Mouse (Mus musculus) cerebellum, postnatal 10 days (tissue): ENCODE measurements at regions not wholly inside any gene's neighbourhood (a gene's known extent, or its start where the extent isn't known, plus 50 kb on each side); places are given as distances from the start of the nearest gene placed in this dataset.

Experiments used
- DNase-seq, 2 experiments: peaks; one replicate each; pipeline ENCODE4 v3.0.0; 2021; ENCODE audit warnings: mixed read lengths in 2 of 2

DNA sequence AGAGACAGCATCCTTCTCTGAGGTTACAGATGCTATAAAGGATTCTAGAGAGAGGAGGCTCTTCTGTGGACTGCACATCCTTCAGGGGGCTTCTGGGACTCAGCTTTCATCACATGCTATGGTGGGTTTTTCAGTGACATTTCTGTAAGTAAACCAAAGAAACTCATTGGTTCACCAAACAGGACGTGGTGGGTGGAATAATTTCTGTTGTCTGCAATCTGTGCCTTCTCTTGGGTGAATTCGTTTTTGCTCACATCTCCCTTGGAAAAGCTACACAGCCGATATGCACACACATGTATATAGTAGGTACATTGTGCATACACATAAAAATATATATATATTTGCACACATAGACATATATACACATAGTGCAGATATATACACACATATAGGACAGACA, 110.2 kb downstream of the Chst1 start:
- no peak for DNase-seq

GRCm38 (mm10) chr2:92711122-92711777, 111.7 kb downstream of the Chst1 start:
- no peak for DNase-seq

- DNase-seq = peak; percentile 82 to 87
Measured at GRCm38 (mm10) chr2:92712266-92713144, 113.0 kb downstream of the Chst1 start.

- DNase-seq = no peak
Measured at GRCm38 (mm10) chr2:92717706-92718105, 118.2 kb downstream of the Chst1 start.

DNA sequence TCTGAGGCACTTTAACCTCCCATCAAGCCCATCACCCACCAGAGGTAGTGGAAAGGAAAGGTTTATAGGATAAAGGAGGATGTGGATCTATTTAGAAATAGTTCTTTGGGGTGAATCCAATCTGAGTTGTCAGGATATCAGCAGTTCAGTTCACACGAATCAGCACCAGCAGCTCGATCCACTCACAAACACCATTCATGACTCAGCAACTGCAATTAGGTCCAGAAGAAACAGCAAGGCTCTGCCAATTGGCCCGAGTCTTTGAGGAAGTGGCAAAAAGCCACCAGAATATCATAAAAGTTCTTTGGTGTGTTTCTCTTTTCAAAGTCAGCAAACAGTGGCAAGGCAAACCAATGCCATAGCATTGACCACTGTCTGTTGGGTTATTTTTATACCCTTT, 122.4 kb downstream of the Chst1 start:
- no peak for DNase-seq

DNA sequence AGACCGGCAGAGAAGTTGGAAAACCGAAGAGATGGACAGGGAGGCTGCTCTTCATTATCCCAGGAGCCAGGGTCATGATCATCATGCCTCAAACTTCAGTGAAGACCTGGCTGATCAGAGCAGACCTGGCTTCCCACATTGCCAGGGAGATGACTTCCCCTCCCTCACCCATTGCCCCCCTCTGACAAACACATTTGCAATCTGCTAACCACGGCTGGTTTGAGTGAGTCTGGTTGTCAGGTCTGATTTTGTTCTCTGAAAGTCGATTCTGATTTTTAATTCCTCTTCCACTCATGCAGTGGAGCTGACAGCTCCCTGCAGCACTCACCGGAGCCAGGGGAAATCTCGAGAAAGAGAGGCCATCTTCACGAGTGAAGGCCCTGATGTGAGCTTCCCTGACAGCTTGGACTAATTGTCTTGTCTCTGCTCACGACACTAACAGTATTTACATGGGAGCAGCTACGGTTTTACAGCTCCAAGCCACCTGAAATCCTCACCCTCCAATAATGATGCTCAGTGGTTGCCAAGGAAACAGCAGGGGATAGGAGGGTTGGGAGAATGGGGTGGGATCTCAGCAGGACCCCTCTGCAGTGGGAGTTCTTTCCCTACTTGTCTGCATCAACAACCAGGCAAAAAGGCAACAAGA, 124.2 kb downstream of the Chst1 start:
- peak; percentile 47 to 53 for DNase-seq

DNA sequence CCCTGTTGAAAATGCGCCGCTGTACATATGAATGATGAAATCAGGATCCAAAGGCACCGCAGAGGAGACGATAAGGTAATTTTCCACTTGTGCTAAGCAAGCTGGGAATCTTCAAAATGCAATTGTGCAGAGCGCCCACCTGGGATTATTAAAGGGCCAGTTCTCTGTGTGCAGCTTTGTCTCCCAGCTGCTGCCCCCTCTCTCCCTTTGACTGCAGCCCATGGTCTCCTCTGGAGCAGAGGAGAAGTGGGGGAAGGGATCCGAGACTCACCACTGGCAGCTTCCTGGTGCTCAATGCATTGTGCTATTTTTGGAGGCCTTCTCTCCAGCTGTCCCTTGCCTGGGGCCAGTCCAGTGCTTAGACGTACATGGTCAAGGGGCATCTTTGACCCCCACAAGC, 127.1 kb downstream of the Chst1 start:
- DNase-seq = peak in 1 of 2 experiments; percentile 39

- no peak for DNase-seq
Measured at GRCm38 (mm10) chr2:92727241-92727640, 127.7 kb downstream of the Chst1 start.

GRCm38 (mm10) chr2:92728388-92728787, 128.9 kb downstream of the Chst1 start:
- peak; percentile 69 to 75 for DNase-seq

- DNase-seq = peak in 1 of 2 experiments; percentile 33
Measured at GRCm38 (mm10) chr2:92730371-92730770, 130.9 kb downstream of the Chst1 start.

DNA sequence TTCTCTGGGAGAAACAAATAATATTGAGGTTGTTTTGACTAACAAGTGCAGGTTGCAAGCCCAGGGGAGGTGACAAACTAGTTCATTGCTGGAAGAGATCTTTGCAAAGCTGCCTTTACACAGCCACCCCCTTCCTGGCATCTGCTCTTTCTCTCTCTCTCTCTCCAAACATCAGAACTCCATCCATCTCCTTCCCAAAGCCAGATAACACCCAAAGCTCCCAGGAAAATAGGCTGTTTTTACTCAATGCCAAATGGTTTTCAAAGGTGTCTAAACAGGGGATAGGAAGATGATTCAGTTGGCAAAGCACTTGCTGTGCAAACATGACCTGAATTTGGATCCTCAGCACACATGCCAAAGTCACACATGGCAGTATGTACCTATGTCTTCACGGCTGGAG, 133.9 kb downstream of the Chst1 start:
- no peak for DNase-seq

- peak; percentile 64 to 67 for DNase-seq
Measured at GRCm38 (mm10) chr2:92735784-92736183, 136.3 kb downstream of the Chst1 start.

DNA sequence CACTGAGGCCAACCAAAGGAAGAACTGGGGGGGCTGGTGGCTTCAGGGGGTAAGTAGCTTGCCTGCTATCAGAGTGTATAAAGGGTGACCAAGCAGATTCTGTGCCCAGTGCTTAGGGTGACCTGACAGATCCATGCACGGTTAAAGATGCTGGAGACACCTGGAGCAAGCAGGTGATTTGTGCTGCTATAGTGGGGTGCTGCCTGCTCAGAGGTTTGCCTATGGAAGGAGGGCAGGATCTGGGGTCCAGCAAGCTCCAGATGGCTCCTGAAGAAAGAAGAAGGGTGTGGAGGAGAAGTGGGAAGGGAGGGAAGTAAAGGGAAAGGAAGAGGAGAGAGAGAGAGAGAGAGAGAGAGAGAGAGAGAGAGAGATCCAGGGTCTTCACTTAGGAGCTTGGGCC, 137.8 kb downstream of the Chst1 start:
- no peak for DNase-seq

GRCm38 (mm10) chr2:92739576-92739975, 140.1 kb downstream of the Chst1 start:
- DNase-seq = no peak

- DNase-seq = no peak
Measured at GRCm38 (mm10) chr2:92740776-92741295, 141.3 kb downstream of the Chst1 start.

GRCm38 (mm10) chr2:92742025-92742424, 142.5 kb downstream of the Chst1 start:
- no peak for DNase-seq

DNA sequence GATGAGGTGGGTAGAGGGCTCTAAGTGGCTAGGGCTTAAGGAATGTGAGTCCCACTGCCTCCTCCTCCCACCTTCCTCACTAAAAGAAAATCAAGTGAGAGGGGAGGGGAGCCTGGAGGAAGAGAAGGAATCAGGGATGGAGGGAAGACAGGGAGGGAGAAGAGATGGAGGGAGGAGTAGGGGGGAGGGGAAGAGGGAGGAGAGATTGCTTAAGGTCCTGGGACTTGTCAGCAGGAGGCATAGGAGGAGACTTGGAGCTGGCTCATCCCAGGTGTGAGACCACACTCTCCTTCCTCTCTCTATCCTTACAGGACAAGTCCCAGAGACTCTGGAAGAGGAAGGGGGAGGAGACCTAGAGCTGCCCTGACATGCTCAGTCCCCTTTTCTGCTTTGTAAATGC, 143.2 kb downstream of the Chst1 start:
- no peak for DNase-seq

GRCm38 (mm10) chr2:92743152-92743551, 143.6 kb downstream of the Chst1 start:
- DNase-seq = no peak

- DNase-seq = no peak
Measured at GRCm38 (mm10) chr2:92743911-92744310, 144.4 kb downstream of the Chst1 start.

DNA sequence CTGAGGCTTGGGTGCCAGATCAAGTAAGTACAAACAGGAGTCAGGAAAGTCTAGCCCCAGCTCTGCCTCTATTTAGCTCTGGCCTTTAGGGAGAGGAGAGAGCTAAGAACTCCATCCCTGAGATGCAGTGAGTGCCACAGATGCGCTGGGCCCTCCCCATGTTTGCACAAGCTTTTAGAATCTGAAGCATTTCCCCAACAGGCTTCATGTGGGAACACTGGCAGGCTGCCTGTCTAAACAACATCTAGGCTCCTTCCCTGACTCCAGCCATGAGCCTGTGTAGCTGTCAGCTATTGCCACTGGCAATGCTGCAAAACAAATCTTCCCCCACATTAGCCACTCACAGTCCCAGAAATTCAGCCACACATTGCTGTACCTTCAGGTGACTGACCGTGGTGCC, 147.9 kb downstream of the Chst1 start:
- DNase-seq = no peak

DNA sequence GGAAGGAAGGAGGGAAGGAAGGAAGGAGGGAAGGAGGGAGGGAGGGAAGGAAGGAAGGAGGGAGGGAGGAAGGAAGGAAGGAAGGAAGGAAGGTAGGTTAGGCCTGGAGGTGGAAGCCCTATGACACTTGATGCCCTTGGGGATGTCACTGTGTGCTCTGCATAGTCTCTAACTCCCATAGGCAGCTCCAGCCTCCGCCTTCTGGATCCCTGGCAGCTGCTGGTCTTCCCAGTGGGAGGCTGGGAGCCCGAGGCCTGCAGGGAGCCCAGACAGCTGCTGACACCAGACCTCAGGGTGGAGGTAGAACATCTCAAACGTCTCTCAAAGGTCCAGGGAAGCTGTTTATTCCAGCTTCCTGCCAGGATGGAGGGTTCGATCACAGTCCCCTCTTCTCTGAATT, 150.6 kb downstream of the Chst1 start:
- peak in 1 of 2 experiments; percentile 12 for DNase-seq

DNA sequence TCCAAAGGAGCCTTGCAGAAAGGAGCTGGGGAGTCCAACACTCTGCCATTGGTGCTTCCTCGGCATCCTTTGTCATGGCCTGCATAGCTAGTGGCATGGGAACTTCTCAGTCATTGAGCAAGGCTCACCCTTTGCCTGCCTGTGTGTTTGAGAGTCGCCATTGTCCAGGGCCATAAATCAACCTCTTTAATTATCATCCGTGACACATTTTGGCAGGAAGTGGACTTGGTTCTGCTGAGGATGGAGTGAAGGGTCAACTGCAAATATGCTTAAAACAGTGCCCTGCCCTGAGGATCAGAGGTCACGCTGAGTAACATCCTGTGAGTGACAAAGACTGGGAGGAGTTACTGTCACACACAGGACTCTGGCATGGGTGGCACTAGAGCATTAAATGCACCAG, 151.2 kb downstream of the Chst1 start:
- peak in 1 of 2 experiments; percentile 2 for DNase-seq

DNA sequence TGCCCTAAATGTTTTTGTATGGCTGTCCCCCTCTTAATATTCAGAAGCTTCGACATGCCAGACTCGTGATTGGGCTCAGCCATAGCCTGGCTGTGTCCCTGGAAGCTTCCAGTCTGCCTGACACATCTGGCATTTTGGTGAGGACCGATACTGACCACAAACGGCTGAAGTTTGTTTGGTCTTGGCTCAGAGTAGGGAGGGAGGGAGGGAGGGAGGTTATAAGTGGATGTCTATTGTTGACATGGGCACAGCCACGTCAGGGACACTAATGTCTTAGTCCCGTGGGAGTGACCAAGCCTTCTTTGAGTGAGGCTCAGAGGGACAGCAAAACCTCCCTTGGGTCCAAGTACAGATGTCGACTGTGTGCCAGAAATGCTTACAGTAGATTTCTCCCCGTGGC, 151.7 kb downstream of the Chst1 start:
- peak in 1 of 2 experiments; percentile 2 for DNase-seq
